Mouse (Mus musculus) liver, adult 2 months (tissue): ENCODE data around the gene Umad1. TPM values are rescaled to one million over a fixed set of nuclear protein-coding genes. Genes with fewer than 3 reads are reported as not detected.

Source experiments
- DNase-seq: peaks from one replicate; pipeline ENCODE4 v3.0.0-alpha.2; 2011; ENCODE audit warnings: low read depth, low spot score; ENCODE audit errors: extremely low read depth
- H3K27ac ChIP-seq: fragments of 200-500 bp; replicated peaks from 2 replicates; pipeline ENCODE4 v1.5.1; 2012; ENCODE audit warnings: low read depth, mild to moderate bottlenecking, control low read depth, inconsistent platforms, low read length; ENCODE audit not compliant: insufficient read depth
- H3K27me3 ChIP-seq: fragments of 200-500 bp; 2 replicates; pipeline ENCODE4 v1.6.1; 2012; ENCODE audit warnings: mild to moderate bottlenecking, moderate library complexity, low read length, inconsistent platforms; ENCODE audit not compliant: control insufficient read depth, insufficient read depth
- H3K36me3 ChIP-seq: fragments of 200-500 bp; 2 replicates; pipeline ENCODE4 v1.6.1; 2012; ENCODE audit warnings: low read length, inconsistent platforms; ENCODE audit not compliant: control insufficient read depth, insufficient read depth
- H3K4me1 ChIP-seq: fragments of 200-500 bp; 2 replicates; pipeline ENCODE4 v1.6.1; 2011; ENCODE audit warnings: low read length; ENCODE audit not compliant: control insufficient read depth, insufficient read depth
- H3K4me3 ChIP-seq: fragments of 200-500 bp; 2 replicates; pipeline ENCODE4 v1.5.1; 2011; ENCODE audit warnings: low read depth, mild to moderate bottlenecking, control low read depth, low read length, moderate library complexity; ENCODE audit not compliant: insufficient read depth
- H3K79me2 ChIP-seq: fragments of 200-500 bp; 2 replicates; pipeline ENCODE4 v1.6.1; 2012; ENCODE audit warnings: inconsistent platforms, mild to moderate bottlenecking, low read length, moderate library complexity; ENCODE audit not compliant: control insufficient read depth, insufficient read depth
- H3K9ac ChIP-seq: fragments of 200-500 bp; 2 replicates; pipeline ENCODE4 v1.6.1; 2012; ENCODE audit warnings: low read depth, mild to moderate bottlenecking, control low read depth, inconsistent platforms, low read length
- CTCF ChIP-seq: fragments of 200-500 bp; IDR thresholded peaks from 2 replicates; pipeline ENCODE4 v1.5.1; 2011; ENCODE audit warnings: low read depth, low read length, control low read depth
- POLR2A ChIP-seq: fragments of 200-500 bp; IDR thresholded peaks from 2 replicates; pipeline ENCODE4 v1.6.1; 2011; ENCODE audit warnings: low read length, control low read depth; ENCODE audit not compliant: insufficient read depth; ENCODE audit errors: extremely low read depth
- WGBS: fragments of 180-500 bp; shearing (Covaris S2); methylation state at CpG from one replicate; pipeline ENCODE4 v1.1.7; 2018; 5-methylcytosine and 5-hydroxymethylcytosine counted together
- polyA plus RNA-seq: library from polyadenylated mRNA; depleted of rRNA; stranded (reverse); fragments of >200 nt; gene quantifications from 2 replicates; pipeline ENCODE4 v1.2.3, GENCODE M21; 2012
- total RNA-seq: library from RNA; depleted of rRNA; stranded (reverse); fragments of >200 nt; gene quantifications from 2 replicates; pipeline ENCODE4 v1.2.3, GENCODE M21; 2014

The Umad1 gene
- total and polyA plus RNA-seq, 2 experiments: 15.0 to 17.0 TPM

- H3K4me1 ChIP-seq: no peaks in the 10 kb centered on the region
- H3K4me3 ChIP-seq: no peak overlapping the region
- H3K9ac ChIP-seq: no peak overlapping the region
- no peak overlapping the region for H3K27ac ChIP-seq
- no peaks in the 10 kb centered on the region for H3K79me2 ChIP-seq
- WGBS: 64% methylated on average over 2 of the region's 2 CpGs
- TF ChIP-seq CTCF (no peak), POLR2A (no peak)
- H3K27me3 ChIP-seq: no peaks in the 10 kb centered on the region
- DNase-seq: no peak
- no peaks in the 10 kb centered on the region for H3K36me3 ChIP-seq
These were observed 109.2 kb downstream of the Umad1 start for GRCm38 (mm10) chr6:8368198-8368864.

DNA sequence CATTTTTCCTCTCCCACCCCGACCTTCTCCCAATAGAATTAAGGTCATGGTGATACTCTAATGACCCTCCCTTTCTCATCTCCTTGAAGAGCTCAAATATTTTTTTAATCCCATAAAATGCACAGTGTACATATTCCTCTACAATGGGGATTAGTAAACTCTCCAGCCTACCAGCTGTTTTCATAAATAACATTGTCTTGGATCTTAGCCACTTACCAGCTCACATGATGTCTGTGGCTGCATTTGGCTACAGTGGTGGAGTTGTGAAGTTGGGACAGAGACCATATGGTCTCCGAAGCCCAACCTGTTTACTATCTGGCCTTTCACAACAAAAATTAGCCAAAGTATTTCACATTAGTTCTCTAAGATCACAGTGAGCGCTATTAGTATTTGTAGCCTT is 111.5 kb downstream of the Umad1 start:
- 84% methylated on average over 3 of the region's 3 CpGs for WGBS
- TF ChIP-seq POLR2A (no peak), CTCF (no peak)
- Histone ChIP-seq H3K79me2 (no peaks in the 10 kb centered on the region), H3K9ac (no peak overlapping the region), H3K4me1 (no peaks in the 10 kb centered on the region), H3K36me3 (no peaks in the 10 kb centered on the region), H3K27me3 (no peaks in the 10 kb centered on the region), H3K27ac (no peak overlapping the region), H3K4me3 (no peak overlapping the region)
- no peak for DNase-seq

DNA sequence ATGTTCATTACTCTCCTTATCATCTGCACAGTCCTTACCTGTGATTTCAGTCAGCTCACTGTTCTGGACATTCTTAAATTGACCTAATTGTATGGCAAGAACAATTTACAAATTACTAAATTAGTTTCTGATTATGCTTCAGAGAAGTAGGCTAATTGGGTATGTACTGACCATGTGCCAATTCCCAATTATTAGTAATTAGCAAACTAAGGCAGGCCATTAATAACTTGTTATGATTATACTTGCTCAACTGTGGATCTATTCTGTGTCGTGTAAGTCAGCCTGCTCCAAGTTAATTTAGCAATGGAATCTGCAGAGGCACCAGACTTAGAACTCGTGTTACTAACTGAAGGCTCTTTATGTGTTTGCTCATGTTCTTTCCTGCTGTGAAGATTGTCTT is 114.0 kb downstream of the Umad1 start:
- H3K79me2 ChIP-seq: no peaks in the 10 kb centered on the region
- H3K4me1 ChIP-seq: no peaks in the 10 kb centered on the region
- H3K27me3 ChIP-seq: no peaks in the 10 kb centered on the region
- TF ChIP-seq CTCF (no peak), POLR2A (no peak)
- no peak overlapping the region for H3K27ac ChIP-seq
- H3K36me3 ChIP-seq: 0 out of 2 replicates have a peak, but pooled peaks cover 1% of the 10 kb centered on the region
- 94% methylated on average over 2 of the region's 2 CpGs for WGBS
- H3K9ac ChIP-seq: no peak overlapping the region
- DNase-seq: no peak
- no peak overlapping the region for H3K4me3 ChIP-seq

GRCm38 (mm10) chr6:8373851-8374250 is 114.8 kb downstream of the Umad1 start:
- peaks cover 1% of the 10 kb centered on the region; the same call in 1 of the 2 replicates for H3K4me1 ChIP-seq
- no peaks in the 10 kb centered on the region for H3K79me2 ChIP-seq
- TF ChIP-seq CTCF: no peak
- TF ChIP-seq POLR2A: no peak
- H3K27ac ChIP-seq: no peak overlapping the region
- H3K9ac ChIP-seq: no peak overlapping the region
- no peak for DNase-seq
- 0 out of 2 replicates have a peak, but pooled peaks cover 1% of the 10 kb centered on the region for H3K36me3 ChIP-seq
- no peak overlapping the region for H3K4me3 ChIP-seq
- H3K27me3 ChIP-seq: no peaks in the 10 kb centered on the region
- 81% methylated on average over 8 of the region's 8 CpGs for WGBS

GRCm38 (mm10) chr6:8374290-8374689 is 115.2 kb downstream of the Umad1 start:
- Histone ChIP-seq H3K9ac (no peak overlapping the region), H3K4me3 (no peak overlapping the region), H3K36me3 (0 out of 2 replicates have a peak, but pooled peaks cover 1% of the 10 kb centered on the region), H3K27ac (no peak overlapping the region), H3K4me1 (peaks cover 5% of the 10 kb centered on the region; the same call in 1 of the 2 replicates), H3K27me3 (no peaks in the 10 kb centered on the region), H3K79me2 (no peaks in the 10 kb centered on the region)
- TF ChIP-seq CTCF (no peak), POLR2A (no peak)
- 91% methylated on average over 6 of the region's 6 CpGs for WGBS
- DNase-seq: no peak

GRCm38 (mm10) chr6:8374712-8375111 is 115.6 kb downstream of the Umad1 start:
- Histone ChIP-seq H3K4me1 (peaks cover 5% of the 10 kb centered on the region; the same call in 1 of the 2 replicates), H3K27ac (no peak overlapping the region), H3K4me3 (no peak overlapping the region), H3K27me3 (no peaks in the 10 kb centered on the region), H3K36me3 (0 out of 2 replicates have a peak, but pooled peaks cover 1% of the 10 kb centered on the region), H3K79me2 (no peaks in the 10 kb centered on the region), H3K9ac (no peak overlapping the region)
- no peak for TF ChIP-seq CTCF
- WGBS: 96% methylated on average over 4 of the region's 4 CpGs
- DNase-seq: no peak
